Mouse (Mus musculus): ENCODE results near the gene Gm42688. TPM values are rescaled to one million over a fixed set of nuclear protein-coding genes. Genes with fewer than 3 reads are reported as not detected.
A peak's percentile ranks its signal among the peaks of the same experiment; 100 is the strongest.

Gm42688 gene
- 4.3 and 4.8 TPM in 2 replicates for polyA plus RNA-seq (2014; fragmentation: Nextera tagmentation; extraction: Ambion mirVana)

- H3K4me1 ChIP-seq (ENCODE audit: control insufficient read depth, insufficient read depth, low read length), result peaks cover 14% of the 10 kb centered on the region
- no peaks in the 10 kb centered on the region for H3K36me3 ChIP-seq (ENCODE audit: control insufficient read depth, insufficient read depth, low read length)
- DNase-seq (peak; percentile 93), ATAC-seq (ENCODE audit: low FRiP score, low TSS enrichment) (peak; percentile 85)
- H3K9ac ChIP-seq (replicated peaks; ENCODE audit: low read length), result peak within 1 kb of the TSS; percentile 75
- H3K9me3 ChIP-seq (ENCODE audit: control insufficient read depth, low read length), result no peaks in the 10 kb centered on the region
- peak within 1 kb of the TSS; percentile 99 for H3K4me2 ChIP-seq (ENCODE audit: low read length)
- peak within 1 kb of the TSS; percentile 82 for H3K27ac ChIP-seq (replicated peaks; ENCODE audit: low read depth, low read length)
- peak within 1 kb of the TSS; percentile 77 for H3K4me3 ChIP-seq (replicated peaks; ENCODE audit: low read depth, low read length)
- no peaks in the 10 kb centered on the region for H3K27me3 ChIP-seq (ENCODE audit: control insufficient read depth, insufficient read depth, low read length)
- 1% methylated on average over 25 of the region's 25 CpGs for WGBS
These were observed at the start of gene Gm42688, which contains the start of gene Ccdc142 for GRCm38 (mm10) chr6:83101316-83101687. TSS of gene Gm42688 (plus strand) at chr6:83101617. TSS of gene Ccdc142 (plus strand) at chr6:83101601.

GRCm38 (mm10) chr6:83053136-83053960 lies 48.1 kb upstream of the Gm42688 start:
- no peaks in the 10 kb centered on the region for H3K9me3 ChIP-seq (ENCODE audit: control insufficient read depth, low read length)
- no peaks in the 10 kb centered on the region for H3K27me3 ChIP-seq (ENCODE audit: control insufficient read depth, insufficient read depth, low read length)
- 3% methylated on average over 26 of the region's 26 CpGs for WGBS
- H3K4me1 ChIP-seq (ENCODE audit: control insufficient read depth, insufficient read depth, low read length), result peaks cover 19% of the 10 kb centered on the region
- peaks cover 32% of the 10 kb centered on the region for H3K36me3 ChIP-seq (ENCODE audit: control insufficient read depth, insufficient read depth, low read length)
- DNase-seq (peak; percentile 64), ATAC-seq (ENCODE audit: low FRiP score, low TSS enrichment) (0 out of 2 replicates have a peak, but pooled peaks have one; percentile 3)
- peak overlapping the region; percentile 85 for H3K27ac ChIP-seq (replicated peaks; ENCODE audit: low read depth, low read length)
- H3K4me3 ChIP-seq (replicated peaks; ENCODE audit: low read depth, low read length), result peak overlapping the region; percentile 86
- peak overlapping the region; percentile 92 for H3K9ac ChIP-seq (replicated peaks; ENCODE audit: low read length)
- H3K4me2 ChIP-seq (ENCODE audit: low read length), result peak overlapping the region; percentile 93

GRCm38 (mm10) chr6:83054074-83054851 lies 47.2 kb upstream of the Gm42688 start, which contains the start of gene Aup1:
TSS of gene Aup1 (plus strand) at chr6:83054521.
- peak within 1 kb of the TSS; percentile 86 for H3K4me3 ChIP-seq (replicated peaks; ENCODE audit: low read depth, low read length)
- peak within 1 kb of the TSS; percentile 93 for H3K4me2 ChIP-seq (ENCODE audit: low read length)
- DNase-seq (peak; percentile 99), ATAC-seq (ENCODE audit: low FRiP score, low TSS enrichment) (peak; percentile 94)
- H3K27me3 ChIP-seq (ENCODE audit: control insufficient read depth, insufficient read depth, low read length), result no peaks in the 10 kb centered on the region
- no peaks in the 10 kb centered on the region for H3K9me3 ChIP-seq (ENCODE audit: control insufficient read depth, low read length)
- H3K36me3 ChIP-seq (ENCODE audit: control insufficient read depth, insufficient read depth, low read length), result peaks cover 32% of the 10 kb centered on the region
- H3K4me1 ChIP-seq (ENCODE audit: control insufficient read depth, insufficient read depth, low read length), result peaks cover 19% of the 10 kb centered on the region
- WGBS, result under 1% methylated on average over 64 of the region's 64 CpGs
- peak within 1 kb of the TSS; percentile 85 for H3K27ac ChIP-seq (replicated peaks; ENCODE audit: low read depth, low read length)
- peak within 1 kb of the TSS; percentile 92 for H3K9ac ChIP-seq (replicated peaks; ENCODE audit: low read length)

GRCm38 (mm10) chr6:83054871-83055431 lies 46.5 kb upstream of the Gm42688 start, which contains the start of gene Htra2:
TSS of gene Htra2 (minus strand) at chr6:83055273.
- H3K9me3 ChIP-seq (ENCODE audit: control insufficient read depth, low read length), result no peaks in the 10 kb centered on the region
- peak within 1 kb of the TSS; percentile 92 for H3K9ac ChIP-seq (replicated peaks; ENCODE audit: low read length)
- peaks cover 32% of the 10 kb centered on the region for H3K36me3 ChIP-seq (ENCODE audit: control insufficient read depth, insufficient read depth, low read length)
- H3K4me1 ChIP-seq (ENCODE audit: control insufficient read depth, insufficient read depth, low read length), result peaks cover 19% of the 10 kb centered on the region
- under 1% methylated on average over 50 of the region's 50 CpGs for WGBS
- peak; percentile 37 for DNase-seq
- H3K4me3 ChIP-seq (replicated peaks; ENCODE audit: low read depth, low read length), result peak within 1 kb of the TSS; percentile 86
- ATAC-seq (ENCODE audit: low FRiP score, low TSS enrichment), result no peak; the same call in 1 of the 2 replicates
- H3K4me2 ChIP-seq (ENCODE audit: low read length), result peak within 1 kb of the TSS; percentile 93
- H3K27me3 ChIP-seq (ENCODE audit: control insufficient read depth, insufficient read depth, low read length), result no peaks in the 10 kb centered on the region
- H3K27ac ChIP-seq (replicated peaks; ENCODE audit: low read depth, low read length), result peak within 1 kb of the TSS; percentile 85

- Histone ChIP-seq H3K9me3 (ENCODE audit: control insufficient read depth, low read length) (no peaks in the 10 kb centered on the region), H3K27ac (replicated peaks; ENCODE audit: low read depth, low read length) (no peak within 1 kb of the TSS), H3K9ac (replicated peaks; ENCODE audit: low read length) (no peak within 1 kb of the TSS), H3K27me3 (ENCODE audit: control insufficient read depth, insufficient read depth, low read length) (0 out of 2 replicates have a peak, but pooled peaks cover 12% of the 10 kb centered on the region), H3K4me1 (ENCODE audit: control insufficient read depth, insufficient read depth, low read length) (peaks cover 16% of the 10 kb centered on the region), H3K4me2 (ENCODE audit: low read length) (no peak within 1 kb of the TSS), H3K36me3 (ENCODE audit: control insufficient read depth, insufficient read depth, low read length) (peaks cover 22% of the 10 kb centered on the region), H3K4me3 (replicated peaks; ENCODE audit: low read depth, low read length) (no peak within 1 kb of the TSS)
- ATAC-seq (ENCODE audit: low FRiP score, low TSS enrichment) (no peak), DNase-seq (peak; percentile 46)
- WGBS, result 45% methylated on average over 3 of the region's 3 CpGs
These were observed 43.6 kb upstream of the Gm42688 start, which contains the start of gene Dqx1 for GRCm38 (mm10) chr6:83057790-83058189. TSS of gene Dqx1 (plus strand) at chr6:83057844.

- ATAC-seq (ENCODE audit: low FRiP score, low TSS enrichment) (no peak), DNase-seq (no peak)
- Histone ChIP-seq H3K36me3 (ENCODE audit: control insufficient read depth, insufficient read depth, low read length) (peaks cover 22% of the 10 kb centered on the region), H3K27me3 (ENCODE audit: control insufficient read depth, insufficient read depth, low read length) (peaks cover 21% of the 10 kb centered on the region), H3K9me3 (ENCODE audit: control insufficient read depth, low read length) (no peaks in the 10 kb centered on the region), H3K4me2 (ENCODE audit: low read length) (no peak overlapping the region), H3K9ac (replicated peaks; ENCODE audit: low read length) (no peak overlapping the region), H3K4me3 (replicated peaks; ENCODE audit: low read depth, low read length) (no peak overlapping the region), H3K4me1 (ENCODE audit: control insufficient read depth, insufficient read depth, low read length) (peaks cover 8% of the 10 kb centered on the region), H3K27ac (replicated peaks; ENCODE audit: low read depth, low read length) (no peak overlapping the region)
- 83% methylated on average over 2 of the region's 2 CpGs for WGBS
These were observed 42.7 kb upstream of the Gm42688 start for GRCm38 (mm10) chr6:83058725-83059124.

GRCm38 (mm10) chr6:83065995-83066394 lies 35.4 kb upstream of the Gm42688 start:
- 0 out of 2 replicates have a peak, but pooled peaks cover 3% of the 10 kb centered on the region for H3K4me1 ChIP-seq (ENCODE audit: control insufficient read depth, insufficient read depth, low read length)
- ATAC-seq (ENCODE audit: low FRiP score, low TSS enrichment) (no peak), DNase-seq (no peak)
- H3K27ac ChIP-seq (replicated peaks; ENCODE audit: low read depth, low read length), result no peak overlapping the region
- 35% methylated on average over 8 of the region's 8 CpGs for WGBS
- H3K4me2 ChIP-seq (ENCODE audit: low read length), result no peak overlapping the region
- H3K27me3 ChIP-seq (ENCODE audit: control insufficient read depth, insufficient read depth, low read length), result peaks cover 88% of the 10 kb centered on the region
- H3K36me3 ChIP-seq (ENCODE audit: control insufficient read depth, insufficient read depth, low read length), result no peaks in the 10 kb centered on the region
- H3K9me3 ChIP-seq (ENCODE audit: control insufficient read depth, low read length), result no peaks in the 10 kb centered on the region
- no peak overlapping the region for H3K9ac ChIP-seq (replicated peaks; ENCODE audit: low read length)
- H3K4me3 ChIP-seq (replicated peaks; ENCODE audit: low read depth, low read length), result no peak overlapping the region

GRCm38 (mm10) chr6:83066441-83066840 lies 35.0 kb upstream of the Gm42688 start:
- peaks cover 90% of the 10 kb centered on the region for H3K27me3 ChIP-seq (ENCODE audit: control insufficient read depth, insufficient read depth, low read length)
- H3K9ac ChIP-seq (replicated peaks; ENCODE audit: low read length), result no peak overlapping the region
- ATAC-seq (ENCODE audit: low FRiP score, low TSS enrichment) (no peak), DNase-seq (no peak)
- WGBS, result 28% methylated on average over 6 of the region's 6 CpGs
- 0 out of 2 replicates have a peak, but pooled peaks cover 3% of the 10 kb centered on the region for H3K4me1 ChIP-seq (ENCODE audit: control insufficient read depth, insufficient read depth, low read length)
- H3K9me3 ChIP-seq (ENCODE audit: control insufficient read depth, low read length), result no peaks in the 10 kb centered on the region
- H3K27ac ChIP-seq (replicated peaks; ENCODE audit: low read depth, low read length), result no peak overlapping the region
- H3K4me2 ChIP-seq (ENCODE audit: low read length), result no peak overlapping the region
- no peak overlapping the region for H3K4me3 ChIP-seq (replicated peaks; ENCODE audit: low read depth, low read length)
- H3K36me3 ChIP-seq (ENCODE audit: control insufficient read depth, insufficient read depth, low read length), result no peaks in the 10 kb centered on the region
